Mouse (Mus musculus) MEL (cell line): ENCODE measurements around the gene Aatk.

Source experiments
- GATA1 ChIP-seq: IDR thresholded peaks from 2 replicates; pipeline ENCODE4 v1.6.1; 2011; ENCODE audit warnings: low read depth, low read length, improper control_type of control experiment
- MYC ChIP-seq: IDR thresholded peaks from 2 replicates; pipeline ENCODE4 v1.6.1; 2011; ENCODE audit warnings: low read depth, mild to moderate bottlenecking, low read length, improper control_type of control experiment, moderate library complexity
- ZKSCAN1 ChIP-seq: IDR thresholded peaks from 2 replicates; pipeline ENCODE4 v1.6.1; 2012; ENCODE audit warnings: low read depth, mild to moderate bottlenecking, inconsistent platforms, low read length, improper control_type of control experiment, moderate library complexity

DNA sequence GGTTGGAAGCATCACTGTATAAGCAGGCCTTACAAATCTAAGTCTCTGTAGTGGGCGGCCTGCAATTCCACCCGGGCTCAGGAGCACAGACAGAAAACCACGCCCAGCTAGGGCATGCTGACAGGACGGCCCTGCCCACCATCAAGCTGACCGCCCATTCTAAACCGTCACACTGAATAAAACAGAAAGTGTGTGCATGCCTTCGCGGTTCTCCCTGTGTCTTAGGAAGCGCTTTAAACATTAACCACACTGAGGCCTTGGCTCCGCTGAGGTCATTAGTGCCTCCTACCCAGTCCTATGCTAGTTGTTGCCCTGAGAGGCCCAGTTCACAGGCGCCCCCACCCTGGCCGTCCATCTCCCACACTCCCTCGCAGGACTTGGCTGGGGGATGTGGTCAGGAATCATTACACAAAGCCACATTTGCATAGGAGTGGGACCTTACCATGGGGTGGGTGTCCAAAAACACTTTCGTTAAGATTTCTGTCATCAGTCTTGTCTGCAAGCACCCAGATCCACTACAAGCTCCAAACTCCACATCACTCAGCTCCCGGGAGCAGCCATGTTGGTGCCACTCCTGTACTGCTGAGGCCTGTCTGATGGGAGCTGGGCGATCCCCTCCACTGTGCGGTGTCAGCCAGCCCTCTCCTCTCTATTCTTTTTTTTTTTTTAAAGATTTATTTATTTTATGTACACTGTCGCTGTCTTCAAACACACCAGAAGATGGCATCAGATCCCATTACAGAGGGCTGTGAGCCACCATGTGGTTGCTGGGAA lies 18.5 kb downstream of the Aatk start:
- no peak for TF ChIP-seq ZKSCAN1
- TF ChIP-seq MYC = no peak
- no peak for TF ChIP-seq GATA1
